Mouse (Mus musculus): ENCODE results near the gene S100a3. TPM values are rescaled to one million over a fixed set of nuclear protein-coding genes. Genes with fewer than 3 reads are reported as not detected.
A peak's percentile ranks its signal among the peaks of the same experiment; 100 is the strongest.

S100a3 gene
- polyA plus RNA-seq, 1 experiment from 2014 or later = 0.70 TPM

- peaks cover 44% of the 10 kb centered on the region for H3K4me1 ChIP-seq
- peak; percentile 10; the same call in 1 of the 2 replicates for ATAC-seq (ENCODE audit: low FRiP score, low read depth)
- H3K4me2 ChIP-seq (replicated peaks) = no peak overlapping the region
- no peaks in the 10 kb centered on the region for H3K36me3 ChIP-seq
- 58% methylated on average over 2 of the region's 2 CpGs for whole genome bisulfite sequencing
- H3K9ac ChIP-seq = no peak overlapping the region
- H3K9me3 ChIP-seq = no peaks in the 10 kb centered on the region
- no peaks in the 10 kb centered on the region for H3K27me3 ChIP-seq
- peak overlapping the region; percentile 85 for H3K27ac ChIP-seq
- no peak overlapping the region for H3K4me3 ChIP-seq
Observed at GRCm38 (mm10) chr3:90605736-90606135, 45.4 kb downstream of the S100a3 start.

- ATAC-seq (ENCODE audit: low FRiP score, low read depth) = peak; percentile 66; the same call in 1 of the 2 replicates
- no peak overlapping the region for H3K4me2 ChIP-seq (replicated peaks)
- 51% methylated on average over 6 of the region's 6 CpGs for WGBS
Observed at GRCm38 (mm10) chr3:90606185-90606584, 45.8 kb downstream of the S100a3 start.

GRCm38 (mm10) chr3:90607361-90607760 lies 47.0 kb downstream of the S100a3 start:
- H3K27ac ChIP-seq = no peak overlapping the region
- H3K9ac ChIP-seq = no peak overlapping the region
- no peaks in the 10 kb centered on the region for H3K9me3 ChIP-seq
- H3K4me3 ChIP-seq = no peak overlapping the region
- H3K36me3 ChIP-seq = no peaks in the 10 kb centered on the region
- peaks cover 45% of the 10 kb centered on the region for H3K4me1 ChIP-seq
- no peak overlapping the region for H3K4me2 ChIP-seq (replicated peaks)
- H3K27me3 ChIP-seq = no peaks in the 10 kb centered on the region
- no peak for ATAC-seq (ENCODE audit: low FRiP score, low read depth)
- 88% methylated on average over 3 of the region's 3 CpGs for WGBS

More at GRCm38 (mm10) chr3:90606185-90606584, 45.8 kb downstream of the S100a3 start:
- Histone ChIP-seq H3K27me3 (no peaks in the 10 kb centered on the region), H3K9me3 (no peaks in the 10 kb centered on the region), H3K27ac (peak overlapping the region; percentile 85), H3K4me1 (peaks cover 45% of the 10 kb centered on the region), H3K4me3 (no peak overlapping the region), H3K9ac (no peak overlapping the region), H3K36me3 (no peaks in the 10 kb centered on the region)

- 59% methylated on average over 3 of the region's 3 CpGs for WGBS
Observed at GRCm38 (mm10) chr3:90608223-90608622, 47.8 kb downstream of the S100a3 start, which contains the start of gene S100a5. S100a5 (plus strand) TSS chr3:90608523.

GRCm38 (mm10) chr3:90609102-90609501 lies 48.7 kb downstream of the S100a3 start:
- Histone ChIP-seq H3K36me3 (no peaks in the 10 kb centered on the region), H3K4me2 (replicated peaks) (no peak overlapping the region), H3K27me3 (peaks cover 6% of the 10 kb centered on the region; the same call in 1 of the 2 replicates), H3K4me1 (peaks cover 41% of the 10 kb centered on the region), H3K27ac (no peak overlapping the region), H3K9me3 (no peaks in the 10 kb centered on the region), H3K9ac (no peak overlapping the region), H3K4me3 (no peak overlapping the region)
- no peak for ATAC-seq (ENCODE audit: low FRiP score, low read depth)

More at GRCm38 (mm10) chr3:90608223-90608622, 47.8 kb downstream of the S100a3 start, which contains the start of gene S100a5:
- Histone ChIP-seq H3K9ac (no peak within 1 kb of the TSS), H3K27me3 (0 out of 2 replicates have a peak, but pooled peaks cover 1% of the 10 kb centered on the region), H3K4me3 (no peak within 1 kb of the TSS), H3K9me3 (no peaks in the 10 kb centered on the region), H3K4me2 (replicated peaks) (no peak within 1 kb of the TSS), H3K27ac (no peak within 1 kb of the TSS; the same call in 1 of the 2 replicates), H3K4me1 (peaks cover 46% of the 10 kb centered on the region), H3K36me3 (no peaks in the 10 kb centered on the region)
- ATAC-seq (ENCODE audit: low FRiP score, low read depth) = no peak

GRCm38 (mm10) chr3:90611494-90611893 lies 51.1 kb downstream of the S100a3 start:
- no peak overlapping the region for H3K27ac ChIP-seq
- ATAC-seq (ENCODE audit: low FRiP score, low read depth) = no peak
- H3K9ac ChIP-seq = no peak overlapping the region
- H3K36me3 ChIP-seq = no peaks in the 10 kb centered on the region
- peaks cover 23% of the 10 kb centered on the region for H3K4me1 ChIP-seq
- no peak overlapping the region for H3K4me3 ChIP-seq
- H3K27me3 ChIP-seq = peaks cover 6% of the 10 kb centered on the region; the same call in 1 of the 2 replicates
- 93% methylated on average over 3 of the region's 3 CpGs for WGBS
- H3K4me2 ChIP-seq (replicated peaks) = no peak overlapping the region
- no peaks in the 10 kb centered on the region for H3K9me3 ChIP-seq

- no peak overlapping the region for H3K27ac ChIP-seq
- H3K9ac ChIP-seq = no peak overlapping the region
- H3K27me3 ChIP-seq = peaks cover 6% of the 10 kb centered on the region; the same call in 1 of the 2 replicates
- peaks cover 23% of the 10 kb centered on the region for H3K4me1 ChIP-seq
- no peaks in the 10 kb centered on the region for H3K9me3 ChIP-seq
- no peak overlapping the region for H3K4me2 ChIP-seq (replicated peaks)
- H3K4me3 ChIP-seq = no peak overlapping the region
- ATAC-seq (ENCODE audit: low FRiP score, low read depth) = no peak
- WGBS = 75% methylated on average over 4 of the region's 4 CpGs
- H3K36me3 ChIP-seq = no peaks in the 10 kb centered on the region
Observed at GRCm38 (mm10) chr3:90612061-90612460, 51.7 kb downstream of the S100a3 start.

GRCm38 (mm10) chr3:90612728-90613291 lies 52.4 kb downstream of the S100a3 start, which contains the start of gene S100a6:
S100a6 (plus strand) TSS chr3:90612882.
- Histone ChIP-seq H3K4me2 (replicated peaks) (peak within 1 kb of the TSS; percentile 78), H3K9me3 (peaks cover 5% of the 10 kb centered on the region; the same call in 1 of the 2 replicates), H3K4me1 (peaks cover 20% of the 10 kb centered on the region), H3K27me3 (peaks cover 6% of the 10 kb centered on the region; the same call in 1 of the 2 replicates), H3K27ac (no peak within 1 kb of the TSS), H3K4me3 (peak within 1 kb of the TSS; percentile 41), H3K36me3 (no peaks in the 10 kb centered on the region), H3K9ac (peak within 1 kb of the TSS; percentile 58)
- under 1% methylated on average over 23 of the region's 23 CpGs for WGBS
- peak; percentile 81 for ATAC-seq (ENCODE audit: low FRiP score, low read depth)

- Histone ChIP-seq H3K9ac (peak overlapping the region; percentile 58), H3K4me2 (replicated peaks) (peak overlapping the region; percentile 78), H3K4me1 (peaks cover 20% of the 10 kb centered on the region), H3K4me3 (peak overlapping the region; percentile 41), H3K27ac (no peak overlapping the region), H3K9me3 (peaks cover 5% of the 10 kb centered on the region; the same call in 1 of the 2 replicates), H3K36me3 (no peaks in the 10 kb centered on the region), H3K27me3 (peaks cover 6% of the 10 kb centered on the region; the same call in 1 of the 2 replicates)
- no peak for ATAC-seq (ENCODE audit: low FRiP score, low read depth)
- 55% methylated on average over 7 of the region's 7 CpGs for WGBS
Observed at GRCm38 (mm10) chr3:90613461-90614147, 53.2 kb downstream of the S100a3 start.

GRCm38 (mm10) chr3:90614148-90614530 lies 53.8 kb downstream of the S100a3 start:
- H3K9ac ChIP-seq = no peak overlapping the region
- H3K36me3 ChIP-seq = no peaks in the 10 kb centered on the region
- peaks cover 6% of the 10 kb centered on the region; the same call in 1 of the 2 replicates for H3K27me3 ChIP-seq
- H3K4me2 ChIP-seq (replicated peaks) = no peak overlapping the region
- no peak for ATAC-seq (ENCODE audit: low FRiP score, low read depth)
- H3K4me3 ChIP-seq = no peak overlapping the region
- peaks cover 20% of the 10 kb centered on the region for H3K4me1 ChIP-seq
- 87% methylated on average over 6 of the region's 6 CpGs for WGBS
- peaks cover 5% of the 10 kb centered on the region; the same call in 1 of the 2 replicates for H3K9me3 ChIP-seq
- H3K27ac ChIP-seq = no peak overlapping the region

GRCm38 (mm10) chr3:90614611-90615251 lies 54.4 kb downstream of the S100a3 start:
- H3K9me3 ChIP-seq = peaks cover 5% of the 10 kb centered on the region; the same call in 1 of the 2 replicates
- H3K4me2 ChIP-seq (replicated peaks) = 0 out of 2 replicates have a peak overlapping the region, but pooled peaks have one; percentile 7
- no peak overlapping the region for H3K4me3 ChIP-seq
- H3K4me1 ChIP-seq = peaks cover 20% of the 10 kb centered on the region
- H3K27ac ChIP-seq = no peak overlapping the region
- WGBS = 79% methylated on average over 11 of the region's 11 CpGs
- H3K36me3 ChIP-seq = no peaks in the 10 kb centered on the region
- ATAC-seq (ENCODE audit: low FRiP score, low read depth) = no peak
- peaks cover 6% of the 10 kb centered on the region; the same call in 1 of the 2 replicates for H3K27me3 ChIP-seq
- H3K9ac ChIP-seq = no peak overlapping the region

All from limb, embryonic 13.5 days (tissue).